Mouse (Mus musculus) hindbrain, embryonic 13.5 days (tissue): ENCODE measurements around the gene Tmem205. TPM values are rescaled to one million over a fixed set of nuclear protein-coding genes. Genes with fewer than 3 reads are reported as not detected.

ENCODE experiments used
- ATAC-seq: fragments of 200-750 bp; cut with Nextera tagmentation; 2 replicates; pipeline ENCODE4 v1.8.0; 2017; ENCODE audit warnings: moderate TSS enrichment; ENCODE audit not compliant: low FRiP score
- H3K27ac ChIP-seq: fragments of 300-500 bp; sonication (generic); 2 replicates; pipeline ENCODE4 v1.5.1; 2015; ENCODE audit warnings: inconsistent platforms, mild to moderate bottlenecking, moderate library complexity
- H3K27me3 ChIP-seq: fragments of 300-500 bp; sonication (generic); 2 replicates; pipeline ENCODE4 v1.6.1; 2015; ENCODE audit warnings: mild to moderate bottlenecking, inconsistent platforms
- H3K36me3 ChIP-seq: fragments of 300-500 bp; sonication (generic); 2 replicates; pipeline ENCODE4 v1.6.1; 2015; ENCODE audit warnings: mild to moderate bottlenecking, inconsistent platforms
- H3K4me1 ChIP-seq: fragments of 300-500 bp; sonication (generic); replicated peaks from 2 replicates; pipeline ENCODE4 v1.6.1; 2015; ENCODE audit warnings: inconsistent platforms
- H3K4me2 ChIP-seq: fragments of 300-500 bp; sonication (generic); 2 replicates; pipeline ENCODE4 v1.6.1; 2015; ENCODE audit warnings: inconsistent platforms, mild to moderate bottlenecking, moderate library complexity
- H3K4me3 ChIP-seq: fragments of 300-500 bp; sonication (generic); 2 replicates; pipeline ENCODE4 v1.5.1; 2015; ENCODE audit warnings: mild to moderate bottlenecking, inconsistent platforms
- H3K9ac ChIP-seq: fragments of 300-500 bp; sonication (generic); 2 replicates; pipeline ENCODE4 v1.6.1; 2015; ENCODE audit warnings: mild to moderate bottlenecking, inconsistent platforms
- H3K9me3 ChIP-seq: fragments of 300-500 bp; sonication (generic); 2 replicates; pipeline ENCODE4 v1.6.1; 2016; ENCODE audit warnings: inconsistent platforms
- WGBS: fragments of 180-500 bp; shearing (Covaris S2); methylation state at CpG from one replicate; pipeline ENCODE4 v1.1.7; 2015; 5-methylcytosine and 5-hydroxymethylcytosine counted together
- polyA plus RNA-seq: library from polyadenylated mRNA; unstranded; fragments of >200 nt; fragmentation: Nextera tagmentation; extraction: Ambion mirVana; gene quantifications from 2 replicates; pipeline ENCODE4 v1.2.1, GENCODE M21; 2015

Gene Tmem205
- polyA plus RNA-seq, 1 experiment from 2014 or later: 47.1 TPM

- Histone ChIP-seq H3K4me3 (no peak overlapping the region), H3K9ac (no peak overlapping the region), H3K27me3 (peaks cover 26% of the 10 kb centered on the region), H3K36me3 (peaks cover 69% of the 10 kb centered on the region), H3K4me2 (no peak overlapping the region), H3K4me1 (peaks cover 20% of the 10 kb centered on the region), H3K27ac (no peak overlapping the region), H3K9me3 (no peaks in the 10 kb centered on the region)
- WGBS: 83% methylated on average over 12 of the region's 12 CpGs
- no peak for ATAC-seq
These were observed 15.7 kb upstream of the Tmem205 start for GRCm38 (mm10) chr9:21943046-21943445.

GRCm38 (mm10) chr9:21938234-21938855, 11.0 kb upstream of the Tmem205 start:
- Histone ChIP-seq H3K36me3 (peaks cover 38% of the 10 kb centered on the region), H3K4me3 (peak overlapping the region; percentile 75), H3K27me3 (no peaks in the 10 kb centered on the region), H3K9ac (peak overlapping the region; percentile 89), H3K4me2 (peak overlapping the region; percentile 73), H3K27ac (no peak overlapping the region; the same call in 1 of the 2 replicates), H3K9me3 (no peaks in the 10 kb centered on the region), H3K4me1 (peaks cover 28% of the 10 kb centered on the region)
- WGBS: 89% methylated on average over 4 of the region's 4 CpGs
- ATAC-seq: no peak

DNA sequence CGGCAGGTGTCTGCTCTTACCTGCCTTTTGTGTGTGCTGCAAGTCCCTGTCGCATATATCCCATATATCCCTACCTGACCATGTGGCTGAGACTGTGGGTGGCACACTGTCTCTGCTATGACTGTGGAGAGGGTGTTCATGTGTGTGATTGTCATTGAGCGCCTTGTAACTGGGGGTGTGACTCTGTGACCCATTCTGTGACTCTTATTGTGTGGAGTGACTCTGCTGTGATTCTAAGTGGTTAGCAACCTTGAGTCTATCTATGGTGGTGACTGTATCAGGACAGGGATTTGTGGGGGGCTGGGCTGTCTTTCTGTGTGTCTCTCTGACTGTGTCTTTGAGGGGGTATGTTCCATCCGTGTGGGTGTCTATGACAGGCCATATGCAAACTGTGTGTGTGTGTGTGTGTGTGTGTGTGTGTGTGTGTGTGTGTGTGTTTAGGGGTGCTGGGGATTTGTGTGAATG, 10.4 kb upstream of the Tmem205 start:
- Histone ChIP-seq H3K27me3 (no peaks in the 10 kb centered on the region), H3K9ac (peak overlapping the region; percentile 89), H3K27ac (peak overlapping the region; percentile 90; the same call in 1 of the 2 replicates), H3K4me2 (peak overlapping the region; percentile 73), H3K36me3 (peaks cover 37% of the 10 kb centered on the region), H3K4me1 (peaks cover 28% of the 10 kb centered on the region), H3K9me3 (no peaks in the 10 kb centered on the region), H3K4me3 (peak overlapping the region; percentile 75)
- ATAC-seq: peak; percentile 15; the same call in 1 of the 2 replicates
- 78% methylated on average over 4 of the region's 4 CpGs for WGBS

DNA sequence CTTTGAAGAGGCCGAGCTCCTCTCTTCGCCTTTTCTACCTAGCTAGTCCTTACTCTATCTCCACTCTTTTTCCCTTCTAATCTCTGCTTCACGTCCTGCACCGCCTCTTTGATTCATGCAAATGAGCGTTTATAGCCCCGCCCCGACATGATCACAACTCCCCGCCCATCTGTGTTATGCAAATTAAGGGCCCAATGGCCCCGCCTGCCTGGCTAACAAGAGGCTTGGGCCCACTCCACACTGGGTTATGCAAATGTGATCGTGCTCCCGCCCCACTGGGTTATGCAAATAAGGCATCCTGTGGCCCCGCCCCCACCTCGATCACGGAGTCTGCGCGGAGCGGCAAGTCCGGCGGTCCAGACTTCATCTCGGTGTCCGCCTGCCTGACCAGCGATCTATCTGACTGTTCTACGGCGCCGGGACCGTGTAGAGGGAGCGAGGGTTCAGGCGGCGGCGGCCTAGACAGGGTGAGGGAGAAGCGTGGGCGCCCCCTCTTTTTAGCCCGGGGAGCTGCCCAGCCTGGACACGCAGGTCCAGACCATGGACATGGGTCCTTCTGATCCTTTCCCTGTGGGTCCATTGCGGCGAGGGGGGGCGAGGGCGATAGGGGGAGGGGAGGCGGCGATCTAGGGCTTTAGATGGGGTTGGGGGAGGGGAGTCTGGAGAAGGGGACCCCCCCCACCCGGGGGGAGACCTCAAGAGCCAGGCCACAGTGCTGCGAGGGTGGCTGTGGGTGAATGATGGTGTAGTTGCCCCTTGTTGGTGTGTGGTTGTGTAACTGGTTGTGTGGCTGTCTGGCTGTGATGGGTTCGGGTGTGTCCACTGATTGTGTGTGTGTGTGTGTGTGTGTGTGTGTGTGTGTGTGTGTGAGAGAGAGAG, 9.6 kb upstream of the Tmem205 start, which contains the start of gene Plppr2:
TSS of gene Plppr2 (plus strand) at position 342 of the 879 bp plus-strand sequence.
- WGBS: 2% methylated on average over 43 of the region's 43 CpGs
- Histone ChIP-seq H3K9me3 (no peaks in the 10 kb centered on the region), H3K4me3 (peak within 1 kb of the TSS; percentile 75), H3K27me3 (no peaks in the 10 kb centered on the region), H3K36me3 (peaks cover 29% of the 10 kb centered on the region), H3K4me1 (peaks cover 28% of the 10 kb centered on the region), H3K9ac (peak within 1 kb of the TSS; percentile 89), H3K27ac (peak within 1 kb of the TSS; percentile 90), H3K4me2 (peak within 1 kb of the TSS; percentile 73)
- peak; percentile 93 for ATAC-seq

GRCm38 (mm10) chr9:21935466-21936131, 8.2 kb upstream of the Tmem205 start:
- Histone ChIP-seq H3K27ac (0 out of 2 replicates have a peak overlapping the region, but pooled peaks have one; percentile 90), H3K4me3 (peak overlapping the region; percentile 75; the same call in 1 of the 2 replicates), H3K4me1 (peaks cover 28% of the 10 kb centered on the region), H3K27me3 (no peaks in the 10 kb centered on the region), H3K36me3 (peaks cover 17% of the 10 kb centered on the region), H3K9me3 (no peaks in the 10 kb centered on the region), H3K4me2 (peak overlapping the region; percentile 73), H3K9ac (no peak overlapping the region)
- no peak for ATAC-seq
- WGBS: 85% methylated on average over 7 of the region's 7 CpGs

GRCm38 (mm10) chr9:21934021-21934420, 6.7 kb upstream of the Tmem205 start:
- Histone ChIP-seq H3K27me3 (no peaks in the 10 kb centered on the region), H3K9me3 (no peaks in the 10 kb centered on the region), H3K4me1 (peaks cover 23% of the 10 kb centered on the region), H3K9ac (no peak overlapping the region), H3K4me3 (no peak overlapping the region), H3K4me2 (no peak overlapping the region), H3K27ac (no peak overlapping the region), H3K36me3 (peaks cover 4% of the 10 kb centered on the region)
- WGBS: 90% methylated on average over 12 of the region's 12 CpGs
- ATAC-seq: no peak

GRCm38 (mm10) chr9:21932445-21933137, 5.2 kb upstream of the Tmem205 start:
- no peak for ATAC-seq
- H3K27ac ChIP-seq: no peak overlapping the region
- H3K4me1 ChIP-seq: peaks cover 11% of the 10 kb centered on the region
- H3K9me3 ChIP-seq: no peaks in the 10 kb centered on the region
- H3K9ac ChIP-seq: no peak overlapping the region
- no peaks in the 10 kb centered on the region for H3K36me3 ChIP-seq
- no peaks in the 10 kb centered on the region for H3K27me3 ChIP-seq
- no peak overlapping the region for H3K4me3 ChIP-seq
- no peak overlapping the region for H3K4me2 ChIP-seq
- WGBS: 67% methylated on average over 12 of the region's 12 CpGs

GRCm38 (mm10) chr9:21932006-21932405, 4.7 kb upstream of the Tmem205 start:
- no peaks in the 10 kb centered on the region for H3K36me3 ChIP-seq
- peaks cover 10% of the 10 kb centered on the region for H3K4me1 ChIP-seq
- no peak overlapping the region for H3K4me3 ChIP-seq
- H3K27me3 ChIP-seq: no peaks in the 10 kb centered on the region
- no peak for ATAC-seq
- 65% methylated on average over 2 of the region's 2 CpGs for WGBS
- no peak overlapping the region for H3K9ac ChIP-seq
- H3K4me2 ChIP-seq: no peak overlapping the region
- H3K9me3 ChIP-seq: no peaks in the 10 kb centered on the region
- no peak overlapping the region for H3K27ac ChIP-seq

DNA sequence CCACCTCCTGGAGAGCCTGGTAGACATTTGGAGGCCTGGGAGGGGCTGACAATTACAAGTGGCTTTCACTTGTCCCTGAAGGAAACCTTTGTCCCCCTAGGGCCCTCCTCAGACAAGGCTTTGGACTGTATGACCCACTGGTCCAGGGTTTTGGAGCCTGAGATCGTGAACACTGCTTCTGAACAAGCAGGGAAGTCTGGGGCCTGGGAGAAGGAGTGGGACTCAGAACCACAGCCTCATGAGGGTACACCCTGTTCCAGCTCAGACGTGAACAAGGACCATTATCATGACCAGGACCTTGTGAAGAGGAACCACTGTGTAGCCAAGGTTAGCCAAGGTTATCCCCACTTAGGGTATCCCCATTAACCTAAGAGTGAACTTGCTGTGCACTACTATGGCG, 1.9 kb upstream of the Tmem205 start:
- Histone ChIP-seq H3K36me3 (no peaks in the 10 kb centered on the region), H3K4me2 (no peak overlapping the region), H3K4me1 (peaks cover 16% of the 10 kb centered on the region), H3K27ac (no peak overlapping the region), H3K4me3 (no peak overlapping the region), H3K9me3 (no peaks in the 10 kb centered on the region), H3K27me3 (no peaks in the 10 kb centered on the region), H3K9ac (no peak overlapping the region)
- no peak for ATAC-seq
- WGBS: 83% methylated on average over 3 of the region's 3 CpGs

GRCm38 (mm10) chr9:21926784-21927183, 572 bp downstream of the Tmem205 start:
- H3K27ac ChIP-seq: peak overlapping the region; percentile 80
- WGBS: 1% methylated on average over 6 of the region's 6 CpGs
- ATAC-seq: peak; percentile 6
- peaks cover 16% of the 10 kb centered on the region for H3K4me1 ChIP-seq
- H3K9ac ChIP-seq: peak overlapping the region; percentile 73
- H3K4me2 ChIP-seq: peak overlapping the region; percentile 71
- H3K9me3 ChIP-seq: no peaks in the 10 kb centered on the region
- peaks cover 2% of the 10 kb centered on the region; the same call in 1 of the 2 replicates for H3K36me3 ChIP-seq
- no peaks in the 10 kb centered on the region for H3K27me3 ChIP-seq
- peak overlapping the region; percentile 48 for H3K4me3 ChIP-seq

DNA sequence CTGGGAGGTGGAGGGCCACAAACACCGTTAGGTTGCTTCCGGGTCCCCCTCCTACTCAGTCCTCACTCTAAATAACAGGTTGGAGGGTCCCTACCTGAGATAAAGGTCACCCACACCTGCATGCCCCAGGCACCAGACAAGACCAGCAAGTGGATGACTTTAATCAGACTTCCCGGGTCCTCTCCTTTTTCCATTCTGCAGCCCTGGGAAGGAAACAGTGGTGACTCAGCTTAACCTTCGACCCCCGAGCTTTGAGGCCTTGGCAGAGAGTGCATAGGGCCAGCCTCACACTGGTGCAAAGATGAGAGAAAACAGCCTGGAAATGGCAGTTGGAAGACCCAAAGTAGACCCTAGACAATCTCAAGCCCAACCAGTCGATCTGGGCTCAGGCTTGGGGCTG, 1.2 kb downstream of the Tmem205 start:
- Histone ChIP-seq H3K36me3 (peaks cover 5% of the 10 kb centered on the region), H3K4me3 (peak overlapping the region; percentile 48), H3K9me3 (no peaks in the 10 kb centered on the region), H3K9ac (peak overlapping the region; percentile 73), H3K4me2 (peak overlapping the region; percentile 71), H3K4me1 (peaks cover 16% of the 10 kb centered on the region), H3K27me3 (no peaks in the 10 kb centered on the region), H3K27ac (no peak overlapping the region)
- 80% methylated on average over 6 of the region's 6 CpGs for WGBS
- ATAC-seq: no peak
